Mouse (Mus musculus): ENCODE measurements around the gene Epc2.

DNA sequence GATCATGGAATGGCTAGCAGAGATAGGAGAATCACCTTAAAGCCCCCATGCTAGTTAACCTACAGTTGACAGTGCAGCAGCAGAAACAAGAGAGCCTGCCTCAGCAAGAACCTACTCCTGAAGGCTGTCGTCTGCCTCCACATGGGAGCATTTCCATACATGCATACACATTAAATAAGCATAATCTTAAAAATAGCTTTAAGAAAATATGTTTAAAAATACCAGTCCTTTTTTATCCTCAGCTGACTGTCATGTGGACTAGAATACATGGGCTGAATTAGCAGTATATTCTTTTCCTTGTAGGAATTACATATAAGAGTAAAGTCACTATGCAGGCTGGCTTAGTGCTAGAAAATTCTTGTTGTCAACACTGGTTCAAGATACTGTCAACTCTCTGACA, 69.7 kb downstream of the Epc2 start:
- TF ChIP-seq CTCF (IDR thresholded peaks at IDR 0.05): no peak
- TF ChIP-seq POLR2A (IDR thresholded peaks at IDR 0.05; ENCODE audit: insufficient read depth, low read depth, low read length): no peak
- TF ChIP-seq EP300 (IDR thresholded peaks at IDR 0.05; ENCODE audit: insufficient read depth, low read depth, low read length): no peak
